Mouse (Mus musculus): ENCODE data around the gene Mdfic.

DNA sequence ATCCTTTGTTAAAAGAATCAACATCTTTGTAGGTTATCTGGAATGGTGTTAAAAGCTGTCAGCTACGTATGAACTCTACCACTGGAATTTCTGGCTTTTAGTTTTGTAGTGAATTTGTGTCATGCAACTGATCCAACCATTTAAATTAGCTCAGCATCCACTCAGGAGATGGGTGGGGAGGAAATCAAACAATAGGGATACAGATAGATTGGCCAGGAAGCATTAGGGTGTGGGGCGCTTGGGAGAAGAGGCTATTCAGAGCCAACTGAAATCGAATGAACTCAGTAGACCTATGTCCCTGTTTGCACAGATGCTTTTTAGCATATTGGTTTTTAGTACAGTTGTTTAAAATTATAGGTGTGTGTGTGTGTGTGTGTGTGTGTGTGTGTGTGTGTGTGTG is 56.6 kb downstream of the Mdfic start:
- TF ChIP-seq GATA1 (IDR thresholded peaks at IDR 0.05; ENCODE audit: low read length) (no peak), TAL1 (IDR thresholded peaks at IDR 0.05; ENCODE audit: low read length) (no peak)
